Mouse (Mus musculus): ENCODE results near the gene Vav2. TPM values are rescaled to one million over a fixed set of nuclear protein-coding genes. Genes with fewer than 3 reads are reported as not detected.
A peak's percentile ranks its signal among the peaks of the same experiment; 100 is the strongest.

Gene Vav2
- total RNA-seq, 2 experiments from 2014 or later: 10.2 to 13.1 TPM

- no peak for DNase-seq
These were observed 57.9 kb downstream of the Vav2 start for GRCm38 (mm10) chr2:27368980-27369379.

- DNase-seq: no peak
These were observed 61.5 kb downstream of the Vav2 start for GRCm38 (mm10) chr2:27365296-27365695.

GRCm38 (mm10) chr2:27361786-27362185, 65.0 kb downstream of the Vav2 start:
- no peak for DNase-seq

- DNase-seq: no peak
These were observed 68.4 kb downstream of the Vav2 start for GRCm38 (mm10) chr2:27358461-27358860.

- DNase-seq: no peak
These were observed 71.1 kb downstream of the Vav2 start for GRCm38 (mm10) chr2:27355684-27356083.

- no peak for DNase-seq
These were observed 72.1 kb downstream of the Vav2 start for GRCm38 (mm10) chr2:27354610-27355211.

GRCm38 (mm10) chr2:27352720-27353119, 74.1 kb downstream of the Vav2 start:
- no peak for DNase-seq

- no peak for DNase-seq
These were observed 76.5 kb downstream of the Vav2 start for GRCm38 (mm10) chr2:27350371-27350770.

GRCm38 (mm10) chr2:27343984-27344453, 82.8 kb downstream of the Vav2 start:
- no peak for DNase-seq

GRCm38 (mm10) chr2:27340682-27341081, 86.2 kb downstream of the Vav2 start:
- no peak for DNase-seq

GRCm38 (mm10) chr2:27339051-27339450, 87.8 kb downstream of the Vav2 start:
- DNase-seq: no peak

GRCm38 (mm10) chr2:27337261-27337660, 89.6 kb downstream of the Vav2 start:
- no peak for DNase-seq

- no peak for DNase-seq
These were observed 90.2 kb downstream of the Vav2 start for GRCm38 (mm10) chr2:27336600-27336999.

GRCm38 (mm10) chr2:27334816-27335215, 92.0 kb downstream of the Vav2 start:
- DNase-seq: no peak

- DNase-seq: no peak
These were observed 95.3 kb downstream of the Vav2 start for GRCm38 (mm10) chr2:27331560-27331959.

GRCm38 (mm10) chr2:27330446-27330845, 96.4 kb downstream of the Vav2 start:
- no peak for DNase-seq

- DNase-seq: no peak
These were observed 97.3 kb downstream of the Vav2 start for GRCm38 (mm10) chr2:27329386-27330060.

GRCm38 (mm10) chr2:27328613-27329041, 98.2 kb downstream of the Vav2 start:
- no peak for DNase-seq

GRCm38 (mm10) chr2:27327886-27328285, 98.9 kb downstream of the Vav2 start:
- no peak for DNase-seq

GRCm38 (mm10) chr2:27327076-27327475, 99.8 kb downstream of the Vav2 start:
- DNase-seq: peak; percentile 52 to 64

GRCm38 (mm10) chr2:27326357-27326756, 100.5 kb downstream of the Vav2 start:
- no peak for DNase-seq

GRCm38 (mm10) chr2:27324690-27325089, 102.1 kb downstream of the Vav2 start:
- DNase-seq: no peak

- no peak for DNase-seq
These were observed 105.4 kb downstream of the Vav2 start for GRCm38 (mm10) chr2:27321431-27321875.

- DNase-seq: no peak
These were observed 106.0 kb downstream of the Vav2 start for GRCm38 (mm10) chr2:27320820-27321219.

All from heart, adult 18-20 months (tissue).